Mouse (Mus musculus) ovary, postnatal 10 days (tissue): ENCODE measurements around the gene Olfr715b.
"Not testable (repeated sequence)": the region's sequence is repeated elsewhere in the genome, so short reads cannot be mapped to it uniquely, and the experiment has no call there.

Experiments
- DNase-seq: peaks from one replicate; pipeline ENCODE4 v3.0.0; 2022; ENCODE audit warnings: low spot score

Olfr715b gene

DNA sequence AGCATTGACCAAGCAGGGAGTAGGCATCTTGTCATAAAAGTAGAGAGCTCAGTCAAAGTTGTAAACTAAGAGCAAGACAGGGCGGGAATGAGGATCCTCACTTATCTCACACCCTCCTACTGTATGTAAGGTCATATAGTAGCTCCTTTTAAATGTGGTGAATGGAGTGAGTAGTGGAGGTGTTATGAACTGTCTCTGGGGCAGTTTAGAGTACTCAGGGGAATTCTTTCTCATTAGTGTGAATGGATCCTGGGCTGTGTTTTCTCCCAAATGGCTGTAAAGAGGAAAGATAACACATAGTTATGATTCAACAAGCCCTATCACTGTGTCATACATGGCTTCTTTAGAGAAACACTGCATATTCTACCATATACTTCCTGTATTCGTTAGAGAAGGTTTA, at the start of gene Olfr715b:
Olfr715b (minus strand) TSS at position 101 of the 400 bp plus-strand sequence.
- DNase-seq: not testable (repeated sequence)

DNA sequence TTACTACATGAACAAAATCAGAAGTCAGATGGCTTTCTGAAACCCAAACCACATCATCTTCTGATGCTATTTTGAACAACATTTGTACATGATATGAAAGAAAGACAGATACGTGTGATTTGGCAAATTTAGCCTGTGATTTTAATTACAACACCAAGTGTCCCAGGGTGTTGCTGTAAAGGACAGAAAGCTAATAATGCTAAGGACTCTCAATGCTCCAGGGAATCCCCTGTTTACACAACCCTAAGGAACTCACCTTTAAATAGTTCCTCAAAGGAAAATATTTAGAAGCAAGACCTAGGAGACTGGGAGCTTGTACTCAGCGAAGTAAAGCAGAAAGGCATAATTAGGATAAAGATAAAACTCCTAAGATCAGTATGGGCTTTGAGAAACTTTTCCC, 27.9 kb upstream of the Olfr715b start, which contains the start of gene Olfr716:
Olfr716 (plus strand) TSS at position 301 of the 400 bp plus-strand sequence.
- DNase-seq: not testable (repeated sequence)

DNA sequence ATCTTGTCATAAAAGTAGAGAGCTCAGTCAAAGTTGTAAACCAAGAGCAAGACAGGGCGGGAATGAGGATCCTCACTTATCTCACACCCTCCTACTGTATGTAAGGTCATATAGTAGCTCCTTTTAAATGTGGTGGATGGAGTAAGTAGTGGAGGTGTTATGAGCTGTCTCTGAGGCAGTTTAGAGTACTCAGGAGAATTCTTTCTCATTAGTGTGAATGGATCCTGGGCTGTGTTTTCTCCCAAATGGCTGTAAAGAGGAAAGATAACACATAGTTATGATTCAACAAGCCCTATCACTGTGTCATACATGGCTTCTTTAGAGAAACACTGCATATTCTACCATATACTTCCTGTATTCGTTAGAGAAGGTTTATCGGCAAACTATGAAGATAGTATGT, 20.8 kb upstream of the Olfr715b start, which contains the start of gene Olfr715:
Olfr715 (minus strand) TSS at position 101 of the 400 bp plus-strand sequence.
- not testable (repeated sequence) for DNase-seq

DNA sequence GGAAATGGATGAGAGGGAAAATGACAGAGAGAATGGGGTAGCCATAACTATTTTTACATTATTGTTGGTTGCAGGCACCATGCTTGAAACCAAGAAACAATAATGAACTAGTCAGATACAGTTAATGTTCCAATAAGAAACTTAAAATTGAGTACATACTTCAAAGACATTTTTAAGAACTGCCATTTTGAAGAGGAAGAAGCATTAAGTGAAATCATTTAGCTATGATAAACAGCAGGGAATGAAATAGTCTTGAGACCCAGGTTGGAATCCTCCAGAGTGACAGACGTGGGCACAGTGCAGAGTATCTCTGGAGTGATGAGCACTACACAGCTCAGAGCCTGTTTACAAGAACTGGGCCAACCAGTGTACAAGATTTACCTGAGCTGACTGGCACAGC, 17.2 kb downstream of the Olfr715b start, which contains the start of gene Olfr17:
Olfr17 (plus strand) TSS at position 301 of the 400 bp plus-strand sequence.
- DNase-seq: no peak

DNA sequence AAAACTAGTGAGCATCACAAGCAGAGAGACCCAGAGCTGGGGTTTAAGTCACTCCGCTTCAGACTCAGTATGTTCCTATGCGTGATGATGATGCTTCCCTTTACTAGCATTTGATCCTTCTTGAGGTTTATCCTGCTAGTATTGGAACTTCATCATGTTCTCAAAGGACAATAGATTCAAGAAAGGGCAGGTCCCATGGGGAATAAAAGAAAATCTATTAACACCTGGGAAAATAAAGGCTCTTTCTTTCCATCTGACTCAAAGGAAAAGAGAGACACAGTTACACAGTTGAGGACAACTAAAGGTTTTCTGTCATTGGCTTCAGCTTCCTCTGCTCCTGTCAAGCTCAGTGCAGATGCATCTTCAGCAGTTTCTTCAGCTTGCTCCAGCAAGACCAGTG, 39.5 kb downstream of the Olfr715b start, which contains the start of gene Olfr714:
Olfr714 (plus strand) TSS at position 301 of the 400 bp plus-strand sequence.
- DNase-seq: no peak
